Mouse (Mus musculus) lung, postnatal 0 days (tissue): Measurements from ENCODE around the gene Ugdh. TPM values are rescaled to one million over a fixed set of nuclear protein-coding genes. Genes with fewer than 3 reads are reported as not detected.

Source experiments
- ATAC-seq: fragments of 200-750 bp; cut with Nextera tagmentation; 2 replicates; pipeline ENCODE4 v1.8.0; 2017; ENCODE audit warnings: moderate library complexity
- DNase-seq: peaks from one replicate; pipeline ENCODE4 v3.0.0-alpha.2; 2016; ENCODE audit warnings: low spot score
- H3K27ac ChIP-seq: fragments of 300-500 bp; sonication (generic); 2 replicates; pipeline ENCODE4 v1.5.1; 2014; ENCODE audit warnings: antibody characterized with exemption, mild to moderate bottlenecking, low read length, mixed read lengths
- H3K27me3 ChIP-seq: fragments of 300-500 bp; sonication (generic); replicated peaks from 2 replicates; pipeline ENCODE4 v1.6.1; 2014; ENCODE audit warnings: low read length, mixed read lengths; ENCODE audit not compliant: insufficient read depth
- H3K36me3 ChIP-seq: fragments of 300-500 bp; sonication (generic); 2 replicates; pipeline ENCODE4 v1.6.1; 2014; ENCODE audit warnings: low read length, mixed read lengths; ENCODE audit not compliant: insufficient read depth
- H3K4me1 ChIP-seq: fragments of 300-500 bp; sonication (generic); 2 replicates; pipeline ENCODE4 v1.6.1; 2014; ENCODE audit warnings: antibody characterized with exemption, low read depth, low read length, mixed read lengths; ENCODE audit not compliant: insufficient read depth
- H3K4me2 ChIP-seq: fragments of 300-500 bp; sonication (generic); replicated peaks from 2 replicates; pipeline ENCODE4 v1.6.1; 2014; ENCODE audit warnings: low read depth, mild to moderate bottlenecking, low read length, moderate library complexity, mixed read lengths
- H3K4me3 ChIP-seq: fragments of 300-500 bp; sonication (generic); 2 replicates; pipeline ENCODE4 v1.5.1; 2014; ENCODE audit warnings: low read depth, low read length
- H3K9ac ChIP-seq: fragments of 300-500 bp; sonication (generic); replicated peaks from 2 replicates; pipeline ENCODE4 v1.6.1; 2014; ENCODE audit warnings: low read depth, mild to moderate bottlenecking
- H3K9me3 ChIP-seq: fragments of 300-500 bp; sonication (generic); 2 replicates; pipeline ENCODE4 v1.6.1; 2016; ENCODE audit warnings: low read length, mixed read lengths
- CTCF ChIP-seq: IDR thresholded peaks from 2 replicates; pipeline ENCODE4 v1.5.1; 2016; ENCODE audit warnings: antibody characterized with exemption, mild to moderate bottlenecking
- EP300 ChIP-seq: IDR thresholded peaks from 2 replicates; pipeline ENCODE4 v1.6.1; 2016; ENCODE audit warnings: antibody characterized with exemption, mild to moderate bottlenecking, control low read depth
- WGBS: fragments of 180-500 bp; shearing (Covaris S2); extraction: QIAGEN DNeasy Blood & Tissue Kit; methylation state at CpG from one replicate; pipeline ENCODE4 v1.1.7; 2014; 5-methylcytosine and 5-hydroxymethylcytosine counted together
- polyA plus RNA-seq: library from polyadenylated mRNA; unstranded; fragments of >200 nt; fragmentation: Nextera tagmentation; extraction: Ambion mirVana; gene quantifications from 2 replicates; pipeline ENCODE4 v1.2.1, GENCODE M21; 2015

The Ugdh gene
- polyA plus RNA-seq, 1 experiment from 2014 or later: 77.3 TPM

GRCm38 (mm10) chr5:65385704-65386103 lies 50.0 kb downstream of the Ugdh start:
- Histone ChIP-seq H3K27me3 (no peaks in the 10 kb centered on the region), H3K27ac (no peak overlapping the region), H3K4me1 (peaks cover 6% of the 10 kb centered on the region; the same call in 1 of the 2 replicates), H3K9ac (no peak overlapping the region), H3K4me3 (no peak overlapping the region), H3K9me3 (no peaks in the 10 kb centered on the region), H3K4me2 (no peak overlapping the region), H3K36me3 (peaks cover 12% of the 10 kb centered on the region; the same call in 1 of the 2 replicates)
- DNase-seq (no peak), ATAC-seq (no peak)
- TF ChIP-seq CTCF (no peak), EP300 (no peak)
- 65% methylated on average over 2 of the region's 2 CpGs for WGBS

GRCm38 (mm10) chr5:65374746-65375145 lies 61.0 kb downstream of the Ugdh start:
- Histone ChIP-seq H3K4me2 (no peak overlapping the region), H3K9ac (no peak overlapping the region), H3K27ac (no peak overlapping the region), H3K4me3 (no peak overlapping the region), H3K4me1 (no peaks in the 10 kb centered on the region), H3K27me3 (no peaks in the 10 kb centered on the region), H3K9me3 (no peaks in the 10 kb centered on the region), H3K36me3 (no peaks in the 10 kb centered on the region)
- 73% methylated on average over 7 of the region's 7 CpGs for WGBS
- DNase-seq (no peak), ATAC-seq (no peak)
- no peak for TF ChIP-seq CTCF
- TF ChIP-seq EP300: no peak

GRCm38 (mm10) chr5:65371551-65371950 lies 64.2 kb downstream of the Ugdh start:
- Histone ChIP-seq H3K9ac (no peak overlapping the region), H3K27ac (no peak overlapping the region), H3K4me2 (no peak overlapping the region), H3K4me1 (no peaks in the 10 kb centered on the region), H3K36me3 (no peaks in the 10 kb centered on the region), H3K27me3 (no peaks in the 10 kb centered on the region), H3K4me3 (no peak overlapping the region), H3K9me3 (no peaks in the 10 kb centered on the region)
- no peak for TF ChIP-seq CTCF
- TF ChIP-seq EP300: no peak
- DNase-seq (no peak), ATAC-seq (no peak)
- WGBS: 87% methylated on average over 7 of the region's 7 CpGs

- H3K27me3 ChIP-seq: no peaks in the 10 kb centered on the region
- H3K9ac ChIP-seq: no peak overlapping the region
- H3K4me3 ChIP-seq: no peak overlapping the region
- ATAC-seq (no peak), DNase-seq (no peak)
- H3K36me3 ChIP-seq: no peaks in the 10 kb centered on the region
- no peaks in the 10 kb centered on the region for H3K9me3 ChIP-seq
- H3K4me1 ChIP-seq: no peaks in the 10 kb centered on the region
- WGBS: 57% methylated on average over 11 of the region's 11 CpGs
- no peak overlapping the region for H3K27ac ChIP-seq
- no peak overlapping the region for H3K4me2 ChIP-seq
- TF ChIP-seq EP300: no peak
- no peak for TF ChIP-seq CTCF
Observed at GRCm38 (mm10) chr5:65367837-65368236, 67.9 kb downstream of the Ugdh start.

Other genes with a start within 250 kb of the Ugdh start
- 8.6 and 9.3 TPM in 2 replicates for gene Wdr19, start 236.3 kb downstream of the Ugdh start, polyA plus RNA-seq
- 34.8 and 37.7 TPM in 2 replicates for gene Rfc1, start 100.3 kb downstream of the Ugdh start, polyA plus RNA-seq
- gene Klb, start 87.6 kb downstream of the Ugdh start, polyA plus RNA-seq: 0.04 TPM in 1 of 2 replicates, not detected in the other
- 798 and 851 TPM in 2 replicates for gene Rpl9, start 44.5 kb downstream of the Ugdh start, polyA plus RNA-seq
- 38.6 and 42.8 TPM in 2 replicates for gene Lias, start 44.5 kb downstream of the Ugdh start, polyA plus RNA-seq
- gene Gm43552, start 56.9 kb upstream of the Ugdh start, polyA plus RNA-seq: not detected in 2 replicates
- 249 and 251 TPM in 2 replicates for gene Smim14, start 101.2 kb upstream of the Ugdh start, polyA plus RNA-seq
- gene Ube2k, start 101.3 kb upstream of the Ugdh start, polyA plus RNA-seq: 99.8 and 102 TPM in 2 replicates